Mouse (Mus musculus): ENCODE results near the gene Adad2. TPM values are rescaled to one million over a fixed set of nuclear protein-coding genes. Genes with fewer than 3 reads are reported as not detected.

Adad2 gene
- under 1 TPM; 0.18 to 0.54 TPM for total RNA-seq (2021)
- long read RNA-seq, experiment 1, result 0 reads
- long read RNA-seq, experiment 2, partial matches to known transcripts, result 0 of 2 reads
- long read RNA-seq, experiment 2, other reads (novel, unspliced or antisense), result 2 of 2 reads

DNA sequence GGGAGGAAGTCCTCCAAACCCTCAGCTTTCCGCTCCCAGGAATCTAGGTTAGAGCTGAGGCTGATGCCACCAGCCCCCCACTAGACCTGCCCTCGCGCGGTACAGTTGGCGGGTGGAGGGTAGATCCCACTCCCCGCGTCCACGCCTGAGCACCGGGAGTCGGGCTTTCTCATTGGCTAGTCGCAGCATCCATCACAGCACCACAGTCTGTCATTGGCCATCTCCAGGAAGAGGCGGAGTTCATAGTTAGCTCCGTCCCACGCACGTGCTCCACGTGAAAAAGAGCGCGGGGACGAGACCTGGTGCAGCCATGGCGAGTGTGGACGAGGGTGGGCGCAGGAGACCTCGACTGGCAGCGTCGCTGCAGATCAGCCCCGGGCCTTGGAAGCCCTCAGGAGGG lies at the start of gene Adad2:
TSS of gene Adad2 (plus strand) at position 277 of the 400 bp plus-strand sequence.
- TF ChIP-seq CTCF (IDR thresholded peaks at IDR 0.05), result no peak
- H3K27ac ChIP-seq, result no peak within 1 kb of the TSS
- intact Hi-C loops (cut with DNase I), result no loop called here

GRCm38 (mm10) chr8:119563849-119564251 lies 48.7 kb upstream of the Adad2 start:
- no peak overlapping the region for H3K27ac ChIP-seq
- intact Hi-C loops (cut with DNase I), result no loop called here
- H3K4me3 ChIP-seq, result no peak overlapping the region
- TF ChIP-seq CTCF (IDR thresholded peaks at IDR 0.05), result no peak
- DNase-seq (ENCODE audit: extremely low spot score in 1 of 2, low spot score in 2 of 2), result no peak

More for the DNA sequence above, at the start of gene Adad2:
- no peak for DNase-seq (ENCODE audit: extremely low spot score in 1 of 2, low spot score in 2 of 2)
- no peak within 1 kb of the TSS for H3K4me3 ChIP-seq

DNA sequence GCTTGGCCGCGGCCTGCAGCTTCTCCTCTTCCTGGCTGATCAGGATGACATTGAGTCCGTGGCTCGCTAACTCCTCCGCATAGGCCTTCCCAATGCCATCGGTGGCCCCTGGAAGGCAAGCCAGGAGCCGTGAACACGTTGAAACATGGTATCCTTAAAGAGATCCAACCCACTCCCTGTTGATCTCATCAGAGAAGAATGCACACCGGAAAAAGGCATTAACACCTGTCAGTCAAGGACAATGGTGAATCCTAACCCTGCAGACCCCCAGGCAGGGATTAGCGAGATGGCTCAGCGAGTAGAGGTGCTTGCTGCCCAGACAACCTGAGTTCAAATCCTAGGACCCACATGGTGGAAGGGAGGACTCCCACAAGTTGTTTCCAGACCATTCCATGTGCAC lies 46.2 kb upstream of the Adad2 start:
- DNase-seq (ENCODE audit: extremely low spot score in 1 of 2, low spot score in 2 of 2), result no peak
- intact Hi-C loops (cut with DNase I), result no loop called here
- H3K27ac ChIP-seq, result no peak overlapping the region
- no peak for TF ChIP-seq CTCF (IDR thresholded peaks at IDR 0.05)
- H3K4me3 ChIP-seq, result no peak overlapping the region

DNA sequence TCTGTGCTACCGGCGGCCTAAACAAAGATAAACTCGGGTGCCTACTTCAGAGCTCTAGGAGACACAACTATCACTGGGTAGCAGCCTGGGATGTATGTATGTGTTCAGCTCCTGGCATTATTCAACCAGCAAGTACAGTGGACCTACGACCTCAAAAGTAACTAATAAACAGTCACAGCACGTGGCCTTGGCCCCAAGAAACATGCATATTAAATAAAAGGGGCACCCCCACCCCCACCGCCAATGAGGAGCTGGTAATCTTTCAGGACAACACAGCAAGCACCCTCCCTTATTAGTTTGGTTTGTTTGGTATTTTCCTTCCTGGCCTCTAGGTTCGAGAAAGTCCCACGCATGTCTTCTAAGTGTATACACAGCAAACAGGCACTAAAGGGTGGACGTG lies 44.3 kb upstream of the Adad2 start:
- no peak for DNase-seq (ENCODE audit: extremely low spot score in 1 of 2, low spot score in 2 of 2)
- TF ChIP-seq CTCF (IDR thresholded peaks at IDR 0.05), result no peak
- no peak overlapping the region for H3K4me3 ChIP-seq
- no peak overlapping the region for H3K27ac ChIP-seq
- intact Hi-C loops (cut with DNase I), result no loop called here

DNA sequence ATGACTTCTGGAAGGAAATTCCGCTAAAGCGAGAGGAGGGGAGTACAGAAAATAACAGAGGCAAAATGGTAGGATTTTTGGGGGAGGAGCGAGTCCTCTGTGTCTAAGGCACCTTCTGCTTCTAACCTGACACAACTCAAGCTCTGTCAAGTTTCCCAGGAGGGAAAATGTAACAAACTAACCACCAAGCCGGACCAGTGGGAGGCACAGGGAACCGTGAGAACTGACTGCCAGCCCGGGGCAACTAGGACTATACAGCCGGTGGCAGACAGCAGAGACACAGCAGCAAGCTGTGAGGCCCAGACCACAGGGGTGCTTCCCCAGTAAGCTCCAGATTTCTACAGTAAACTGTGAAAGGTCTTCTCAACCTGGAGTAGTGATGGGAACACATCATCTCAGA lies 43.6 kb upstream of the Adad2 start:
- no peak for DNase-seq (ENCODE audit: extremely low spot score in 1 of 2, low spot score in 2 of 2)
- TF ChIP-seq CTCF (IDR thresholded peaks at IDR 0.05), result no peak
- Histone ChIP-seq H3K27ac (no peak overlapping the region), H3K4me3 (no peak overlapping the region)
- intact Hi-C loops (cut with DNase I), result no loop called here

GRCm38 (mm10) chr8:119569881-119570280 lies 42.7 kb upstream of the Adad2 start:
- Histone ChIP-seq H3K4me3 (no peak overlapping the region), H3K27ac (no peak overlapping the region)
- DNase-seq (ENCODE audit: extremely low spot score in 1 of 2, low spot score in 2 of 2), result no peak
- intact Hi-C loops (cut with DNase I), result no loop called here
- TF ChIP-seq CTCF (IDR thresholded peaks at IDR 0.05), result no peak

DNA sequence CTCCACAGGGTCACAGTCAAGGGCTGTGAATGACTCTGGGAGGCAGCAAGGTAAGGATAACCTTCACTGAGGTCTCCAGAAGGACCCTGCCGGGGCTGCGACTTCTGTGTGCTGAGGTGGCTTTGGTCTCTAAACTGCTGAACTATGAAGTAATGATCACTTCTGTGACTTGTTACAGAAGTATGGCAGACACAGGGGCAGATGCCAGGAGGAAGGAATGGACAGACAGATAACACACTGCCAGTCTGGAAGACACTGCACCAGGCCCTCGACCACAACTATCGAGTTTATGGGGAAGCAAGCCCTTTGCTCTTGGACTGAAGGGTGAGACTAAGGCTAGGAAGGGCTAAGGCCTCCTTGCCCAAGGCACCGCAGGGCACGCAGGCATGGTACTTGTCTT lies 41.4 kb upstream of the Adad2 start:
- TF ChIP-seq CTCF (IDR thresholded peaks at IDR 0.05), result no peak
- DNase-seq (ENCODE audit: extremely low spot score in 1 of 2, low spot score in 2 of 2), result no peak
- no peak overlapping the region for H3K4me3 ChIP-seq
- intact Hi-C loops (cut with DNase I), result no loop called here
- no peak overlapping the region for H3K27ac ChIP-seq

- DNase-seq (ENCODE audit: extremely low spot score in 1 of 2, low spot score in 2 of 2), result no peak
- Histone ChIP-seq H3K4me3 (no peak overlapping the region), H3K27ac (no peak overlapping the region)
- TF ChIP-seq CTCF (IDR thresholded peaks at IDR 0.05), result no peak
- intact Hi-C loops (cut with DNase I), result no loop called here
Observed at GRCm38 (mm10) chr8:119572411-119572810, 40.1 kb upstream of the Adad2 start.

DNA sequence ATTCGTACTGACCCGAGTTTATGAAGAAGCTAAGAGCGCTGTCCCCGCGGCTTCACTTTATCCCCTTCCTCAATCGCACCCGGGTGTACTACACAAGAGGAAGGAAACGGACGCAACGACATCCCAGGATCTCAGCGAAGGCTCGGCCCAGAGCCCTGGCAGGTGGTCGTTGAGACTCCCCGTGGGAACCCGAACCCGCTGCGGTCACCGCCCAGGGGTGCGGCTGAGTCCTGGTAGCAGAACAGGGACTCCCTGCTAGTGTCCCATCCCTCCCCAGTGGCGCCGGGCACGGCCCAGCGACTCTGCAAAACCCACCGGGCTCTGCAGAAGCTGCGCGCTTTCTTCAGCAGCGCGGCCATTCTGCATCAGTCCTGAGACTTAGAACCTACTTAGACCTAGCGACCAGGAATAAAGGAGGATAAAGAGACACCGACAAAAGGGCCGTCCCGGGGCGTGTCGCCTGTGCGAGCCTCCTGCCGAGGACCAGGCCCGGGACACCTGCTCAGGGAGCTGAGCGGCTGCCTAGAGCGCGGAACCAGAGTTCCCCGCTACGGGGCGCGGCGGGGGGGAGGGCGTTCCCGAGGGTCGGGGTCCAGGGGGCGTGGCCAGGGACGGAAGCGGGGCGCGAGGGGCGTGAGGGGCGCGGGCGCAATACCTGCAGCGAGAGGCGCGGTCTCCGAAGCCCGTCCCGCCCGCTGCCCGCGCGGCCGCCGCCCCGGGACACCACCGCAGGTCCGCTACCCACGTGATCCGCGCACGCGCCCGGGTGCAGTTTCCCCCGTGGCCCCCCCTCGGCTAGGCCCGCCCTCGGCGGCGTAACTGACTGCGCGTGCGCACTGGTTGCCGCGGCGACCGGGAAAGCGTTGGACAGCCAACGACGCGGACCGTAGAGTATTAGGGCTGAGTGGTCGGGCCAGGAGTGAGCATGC lies 37.8 kb upstream of the Adad2 start, which contains the start of the genes Hsdl1 and Dnaaf1:
TSS of gene Hsdl1 (minus strand) at position 747 of the 929 bp plus-strand sequence.
TSS of gene Dnaaf1 (plus strand) at position 799 of the 929 bp plus-strand sequence.
- TF ChIP-seq CTCF (IDR thresholded peaks at IDR 0.05), result peak; percentile 22
- peak within 1 kb of the TSS; percentile 50 for H3K27ac ChIP-seq

DNA sequence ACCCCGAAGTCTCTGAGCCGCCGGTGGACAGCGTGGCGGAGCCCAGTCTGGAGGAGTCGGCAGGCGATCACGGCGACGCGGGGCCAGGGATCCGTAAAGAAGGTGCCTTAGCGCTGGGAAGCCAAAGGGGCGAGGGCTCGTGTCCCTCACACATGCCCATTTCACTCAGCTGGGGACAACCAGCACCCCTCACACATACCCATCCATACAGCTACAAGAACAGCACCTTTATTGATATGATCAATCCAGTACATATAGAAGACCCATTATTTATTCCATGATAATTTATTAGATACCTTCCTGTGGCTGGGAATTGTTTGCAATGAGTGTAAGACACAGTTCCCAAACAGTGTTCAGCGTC lies 37.2 kb upstream of the Adad2 start:
- TF ChIP-seq CTCF (IDR thresholded peaks at IDR 0.05), result no peak
- Histone ChIP-seq H3K27ac (peak overlapping the region; percentile 50), H3K4me3 (peak overlapping the region; percentile 93)
- intact Hi-C loops (cut with DNase I), result loop anchor here (1.0 kb wide), 1 partner anchor 29 kb away; no protein-coding TSS in a partner anchor
- DNase-seq (ENCODE audit: extremely low spot score in 1 of 2, low spot score in 2 of 2), result no peak

More for the DNA sequence above, 37.8 kb upstream of the Adad2 start, which contains the start of the genes Hsdl1 and Dnaaf1:
- intact Hi-C loops (cut with DNase I), result loop anchor here (1.0 kb wide), 2 partner anchors 15 to 30 kb away; no protein-coding TSS in a partner anchor
- peak; percentile 97 to 98 for DNase-seq (ENCODE audit: extremely low spot score in 1 of 2, low spot score in 2 of 2)
- peak within 1 kb of the TSS; percentile 93 for H3K4me3 ChIP-seq

DNA sequence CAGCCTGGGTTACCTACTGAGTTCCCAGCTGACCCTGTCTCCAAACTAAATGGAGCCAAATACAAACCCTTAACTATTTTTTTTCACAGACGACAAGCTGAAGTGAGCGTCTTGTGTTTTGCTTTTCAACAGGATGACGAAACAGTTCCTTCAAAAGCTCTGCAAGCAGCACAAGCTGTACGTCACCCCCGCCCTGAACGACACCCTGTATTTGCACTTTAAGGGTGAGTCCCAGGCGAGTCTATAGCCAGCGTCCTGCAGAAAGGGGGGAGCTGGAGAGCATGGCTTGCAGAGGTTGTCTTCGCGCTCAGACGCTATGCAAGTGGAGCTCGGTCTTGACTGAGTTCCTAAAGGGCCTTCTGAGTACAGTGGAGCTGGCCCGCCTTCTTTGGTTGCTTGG lies 33.5 kb upstream of the Adad2 start:
- no peak for DNase-seq (ENCODE audit: extremely low spot score in 1 of 2, low spot score in 2 of 2)

GRCm38 (mm10) chr8:119580441-119581161 lies 31.9 kb upstream of the Adad2 start:
- Histone ChIP-seq H3K4me3 (no peak overlapping the region), H3K27ac (no peak overlapping the region)
- intact Hi-C loops (cut with DNase I), result no loop called here
- TF ChIP-seq CTCF (IDR thresholded peaks at IDR 0.05), result no peak
- no peak for DNase-seq (ENCODE audit: extremely low spot score in 1 of 2, low spot score in 2 of 2)

More for the DNA sequence above, 33.5 kb upstream of the Adad2 start:
- H3K4me3 ChIP-seq, result no peak overlapping the region
- H3K27ac ChIP-seq, result no peak overlapping the region
- TF ChIP-seq CTCF (IDR thresholded peaks at IDR 0.05), result no peak
- intact Hi-C loops (cut with DNase I), result no loop called here
